Mouse (Mus musculus) cortical plate, adult 2 months (tissue): ENCODE measurements around the gene Tmcc2. TPM values are rescaled to one million over a fixed set of nuclear protein-coding genes. Genes with fewer than 3 reads are reported as not detected.

ENCODE experiments used
- H3K27ac ChIP-seq: fragments of 200-500 bp; 2 replicates; pipeline ENCODE4 v1.5.1; 2012; ENCODE audit warnings: low read length, control low read depth, inconsistent platforms; ENCODE audit not compliant: insufficient read depth
- H3K4me1 ChIP-seq: fragments of 200-500 bp; 2 replicates; pipeline ENCODE4 v1.6.1; 2011; ENCODE audit warnings: low read length; ENCODE audit not compliant: control insufficient read depth, insufficient read depth
- H3K4me3 ChIP-seq: fragments of 200-500 bp; 2 replicates; pipeline ENCODE4 v1.5.1; 2011; ENCODE audit warnings: mild to moderate bottlenecking, low read length, control low read depth; ENCODE audit not compliant: insufficient read depth
- CTCF ChIP-seq: fragments of 200-500 bp; IDR thresholded peaks from 2 replicates; pipeline ENCODE4 v1.5.1; 2011; ENCODE audit warnings: mild to moderate bottlenecking, control low read depth, low read length; ENCODE audit not compliant: insufficient read depth; ENCODE audit errors: extremely low read depth
- POLR2A ChIP-seq: fragments of 200-500 bp; IDR thresholded peaks from 2 replicates; pipeline ENCODE4 v1.6.1; 2011; ENCODE audit warnings: mild to moderate bottlenecking, low read length, control low read depth; ENCODE audit not compliant: insufficient read depth; ENCODE audit errors: extremely low read depth
- polyA plus RNA-seq: library from polyadenylated mRNA; depleted of rRNA; stranded (reverse); fragments of >200 nt; gene quantifications from 2 replicates; pipeline ENCODE4 v1.2.3, GENCODE M21; 2012; rRNA removed

Tmcc2 gene
- polyA plus RNA-seq, 1 experiment: 124 TPM

GRCm38 (mm10) chr1:132312043-132312442 lies 79.0 kb downstream of the Tmcc2 start:
- no peaks in the 10 kb centered on the region for H3K4me1 ChIP-seq
- no peak overlapping the region for H3K4me3 ChIP-seq
- TF ChIP-seq CTCF (no peak), POLR2A (no peak)
- no peak overlapping the region for H3K27ac ChIP-seq

GRCm38 (mm10) chr1:132311174-132311859 lies 79.8 kb downstream of the Tmcc2 start:
- no peak overlapping the region for H3K4me3 ChIP-seq
- H3K27ac ChIP-seq: no peak overlapping the region
- TF ChIP-seq CTCF: no peak
- no peak for TF ChIP-seq POLR2A
- H3K4me1 ChIP-seq: no peaks in the 10 kb centered on the region

- TF ChIP-seq POLR2A: no peak
- no peak for TF ChIP-seq CTCF
- H3K27ac ChIP-seq: no peak overlapping the region
- no peak overlapping the region for H3K4me3 ChIP-seq
- H3K4me1 ChIP-seq: no peaks in the 10 kb centered on the region
These were observed 80.3 kb downstream of the Tmcc2 start for GRCm38 (mm10) chr1:132310754-132311153.

- no peak overlapping the region for H3K4me3 ChIP-seq
- TF ChIP-seq POLR2A (no peak), CTCF (no peak)
- no peaks in the 10 kb centered on the region for H3K4me1 ChIP-seq
- no peak overlapping the region for H3K27ac ChIP-seq
These were observed 82.4 kb downstream of the Tmcc2 start for GRCm38 (mm10) chr1:132308674-132309073.

GRCm38 (mm10) chr1:132307962-132308361 lies 83.1 kb downstream of the Tmcc2 start:
- Histone ChIP-seq H3K4me3 (no peak overlapping the region), H3K27ac (no peak overlapping the region), H3K4me1 (no peaks in the 10 kb centered on the region)
- no peak for TF ChIP-seq CTCF
- TF ChIP-seq POLR2A: no peak

GRCm38 (mm10) chr1:132306808-132307207 lies 84.3 kb downstream of the Tmcc2 start:
- no peak for TF ChIP-seq POLR2A
- no peak for TF ChIP-seq CTCF
- H3K4me3 ChIP-seq: no peak overlapping the region

More at GRCm38 (mm10) chr1:132306808-132307207, 84.3 kb downstream of the Tmcc2 start:
- Histone ChIP-seq H3K27ac (no peak overlapping the region), H3K4me1 (no peaks in the 10 kb centered on the region)

Other genes starting within 250 kb of the Tmcc2 start
- 7.5 and 10.7 TPM in 2 replicates for gene Lemd1, start 199.8 kb downstream of the Tmcc2 start, polyA plus RNA-seq
- gene AC124108.1, start 199.8 kb downstream of the Tmcc2 start, polyA plus RNA-seq: 6.2 and 7.7 TPM in 2 replicates
- gene Gm10188, start 161.5 kb downstream of the Tmcc2 start, polyA plus RNA-seq: not detected in 2 replicates
- 8.7 and 9.4 TPM in 2 replicates for gene Klhdc8a, start 92.7 kb downstream of the Tmcc2 start, polyA plus RNA-seq
- 1.1 TPM in 2 replicates for gene Nuak2, start 75.2 kb downstream of the Tmcc2 start, polyA plus RNA-seq
- gene Dstyk, start 26.3 kb upstream of the Tmcc2 start, polyA plus RNA-seq: 24.0 TPM in 2 replicates
- gene Rbbp5, start 86.1 kb upstream of the Tmcc2 start, polyA plus RNA-seq: 53.8 and 54.1 TPM in 2 replicates
- gene Tmem81, start 114.9 kb upstream of the Tmcc2 start, polyA plus RNA-seq: 5.4 and 5.8 TPM in 2 replicates
- 51.9 and 55.8 TPM in 2 replicates for gene Cntn2, start 152.0 kb upstream of the Tmcc2 start, polyA plus RNA-seq